Mouse (Mus musculus): ENCODE data around the gene Gm12355. TPM values are rescaled to one million over a fixed set of nuclear protein-coding genes. Genes with fewer than 3 reads are reported as not detected.
"Not testable (repeated sequence)": the region's sequence is repeated elsewhere in the genome, so short reads cannot be mapped to it uniquely, and the experiment has no call there.

Gm12355 gene
- total and polyA plus RNA-seq, 2 experiments from 2014 or later: 0.29 to 0.68 TPM

DNA sequence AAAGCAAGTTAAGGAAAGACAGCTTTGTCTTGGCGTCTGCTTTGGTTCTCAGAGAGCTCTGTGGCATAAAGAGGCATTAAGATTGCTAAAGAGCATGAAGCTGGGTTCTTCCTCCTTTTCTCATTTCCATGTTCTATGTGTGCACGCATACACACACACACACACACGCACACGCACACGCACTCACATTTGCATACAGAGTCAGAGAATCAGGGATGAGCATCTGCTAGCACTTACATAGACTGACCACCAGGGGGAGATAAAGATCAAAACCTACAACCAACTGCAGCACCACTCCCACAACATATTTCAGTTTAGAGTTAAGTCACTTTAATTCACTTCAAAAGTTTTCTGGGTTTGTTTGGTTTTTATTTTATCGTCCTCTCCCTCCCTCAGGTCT lies 35.1 kb upstream of the Gm12355 start:
- H3K27me3 ChIP-seq (ENCODE audit: insufficient read depth, low read length): no peaks in the 10 kb centered on the region
- H3K27ac ChIP-seq (ENCODE audit: low read depth, low read length): no peak overlapping the region
- ATAC-seq: peak; percentile 87
- H3K4me3 ChIP-seq (ENCODE audit: low read depth, low read length): no peak overlapping the region
- DNase-seq: peak; percentile 88
- peak overlapping the region; percentile 30; the same call in 1 of the 2 replicates for H3K4me2 ChIP-seq (ENCODE audit: low read depth)
- 10% methylated on average over 6 of the region's 6 CpGs for WGBS
- peaks cover 3% of the 10 kb centered on the region; the same call in 1 of the 2 replicates for H3K4me1 ChIP-seq (ENCODE audit: insufficient read depth)
- no peaks in the 10 kb centered on the region for H3K36me3 ChIP-seq (ENCODE audit: insufficient read depth)
- H3K9ac ChIP-seq: no peak overlapping the region
- TF ChIP-seq CTCF (IDR thresholded peaks at IDR 0.05; ENCODE audit: low read depth): peak; percentile 93
- H3K9me3 ChIP-seq (ENCODE audit: low read length): no peaks in the 10 kb centered on the region

DNA sequence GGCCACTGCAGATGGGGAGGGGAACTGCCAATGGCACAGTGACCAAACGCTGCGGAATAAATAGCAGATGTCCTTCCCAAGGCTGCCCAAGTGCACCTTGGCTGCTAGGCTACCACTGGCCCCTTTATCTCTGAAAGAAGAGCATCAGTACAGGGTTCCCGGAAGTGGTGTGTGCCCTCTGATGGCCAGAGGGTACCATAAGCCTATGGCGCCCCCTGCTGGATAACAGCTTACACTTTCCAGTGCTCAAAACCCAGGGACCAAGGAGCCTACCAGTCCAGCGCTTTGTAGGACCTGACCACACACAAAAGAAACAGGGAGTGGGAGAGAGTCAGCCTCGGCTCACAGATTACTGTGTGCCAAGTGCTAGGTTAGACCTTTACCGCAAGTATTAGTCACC lies 29.6 kb upstream of the Gm12355 start:
- H3K27ac ChIP-seq (ENCODE audit: low read depth, low read length); H3K4me2 ChIP-seq (ENCODE audit: low read depth); ATAC-seq; H3K9me3 ChIP-seq (ENCODE audit: low read length); H3K4me1 ChIP-seq (ENCODE audit: insufficient read depth); H3K36me3 ChIP-seq (ENCODE audit: insufficient read depth); H3K27me3 ChIP-seq (ENCODE audit: insufficient read depth, low read length); H3K4me3 ChIP-seq (ENCODE audit: low read depth, low read length); H3K9ac ChIP-seq: not testable (repeated sequence)
- peak; percentile 21 for DNase-seq
- peak; percentile 63 for TF ChIP-seq CTCF (IDR thresholded peaks at IDR 0.05; ENCODE audit: low read depth)
- WGBS: 9% methylated on average over 6 of the region's 7 CpGs

DNA sequence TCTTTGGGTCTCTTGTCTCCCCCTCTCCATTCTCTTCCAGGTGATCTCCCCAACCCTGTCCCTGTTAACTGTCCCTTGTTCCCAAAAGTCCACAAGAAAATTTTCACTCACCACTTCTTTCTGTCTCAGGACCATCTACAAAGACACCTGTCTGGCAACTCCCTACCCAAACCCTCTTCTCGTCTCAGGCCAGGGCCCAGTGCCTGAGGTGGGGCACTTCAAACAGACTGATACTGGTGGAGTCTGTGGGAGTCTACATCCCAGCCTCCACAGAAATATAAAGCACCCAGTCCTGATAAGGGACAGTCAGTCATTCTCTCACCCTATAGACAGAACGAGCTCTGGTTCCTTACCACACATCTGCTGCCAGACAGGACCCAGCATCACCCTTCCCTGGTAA lies 21.0 kb upstream of the Gm12355 start, which contains the start of gene Gsdma2:
Gene Gsdma2, plus strand, starts transcription at position 301 of the 400 bp plus-strand sequence.
- WGBS: 64% methylated on average over 2 of the region's 2 CpGs
- H3K4me1 ChIP-seq (ENCODE audit: insufficient read depth): no peaks in the 10 kb centered on the region
- no peak for TF ChIP-seq CTCF (IDR thresholded peaks at IDR 0.05; ENCODE audit: low read depth)
- H3K36me3 ChIP-seq (ENCODE audit: insufficient read depth): no peaks in the 10 kb centered on the region
- no peak for ATAC-seq
- H3K4me2 ChIP-seq (ENCODE audit: low read depth): no peak within 1 kb of the TSS
- H3K9me3 ChIP-seq (ENCODE audit: low read length): no peaks in the 10 kb centered on the region
- no peak within 1 kb of the TSS for H3K9ac ChIP-seq
- H3K27me3 ChIP-seq (ENCODE audit: insufficient read depth, low read length): no peaks in the 10 kb centered on the region
- DNase-seq: no peak
- H3K27ac ChIP-seq (ENCODE audit: low read depth, low read length): no peak within 1 kb of the TSS
- no peak within 1 kb of the TSS for H3K4me3 ChIP-seq (ENCODE audit: low read depth, low read length)

DNA sequence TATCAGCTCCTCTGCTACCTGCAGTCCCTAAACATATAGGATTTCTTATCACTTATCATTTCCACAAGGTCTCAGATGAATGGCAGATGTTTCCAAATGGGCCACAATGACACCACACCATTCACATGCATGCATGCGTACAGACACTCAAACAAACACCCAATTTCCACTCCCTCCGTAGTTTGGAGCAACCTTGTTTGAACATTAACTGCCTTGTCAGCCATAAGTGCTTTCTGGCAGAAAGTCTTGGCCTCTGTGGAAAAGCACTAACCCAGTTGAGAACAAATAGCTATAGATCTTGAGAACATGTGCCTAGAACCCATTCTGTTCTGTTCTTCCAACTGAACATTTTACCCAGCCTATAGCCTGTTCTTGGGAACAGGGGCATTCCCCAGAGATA lies 20.5 kb upstream of the Gm12355 start:
- H3K36me3 ChIP-seq (ENCODE audit: insufficient read depth): no peaks in the 10 kb centered on the region
- TF ChIP-seq CTCF (IDR thresholded peaks at IDR 0.05; ENCODE audit: low read depth): no peak
- no peaks in the 10 kb centered on the region for H3K9me3 ChIP-seq (ENCODE audit: low read length)
- ATAC-seq: no peak
- no peaks in the 10 kb centered on the region for H3K4me1 ChIP-seq (ENCODE audit: insufficient read depth)
- H3K9ac ChIP-seq: no peak overlapping the region
- WGBS: 78% methylated on average over 2 of the region's 2 CpGs
- no peaks in the 10 kb centered on the region for H3K27me3 ChIP-seq (ENCODE audit: insufficient read depth, low read length)
- no peak overlapping the region for H3K4me2 ChIP-seq (ENCODE audit: low read depth)
- no peak for DNase-seq
- no peak overlapping the region for H3K27ac ChIP-seq (ENCODE audit: low read depth, low read length)
- H3K4me3 ChIP-seq (ENCODE audit: low read depth, low read length): no peak overlapping the region

DNA sequence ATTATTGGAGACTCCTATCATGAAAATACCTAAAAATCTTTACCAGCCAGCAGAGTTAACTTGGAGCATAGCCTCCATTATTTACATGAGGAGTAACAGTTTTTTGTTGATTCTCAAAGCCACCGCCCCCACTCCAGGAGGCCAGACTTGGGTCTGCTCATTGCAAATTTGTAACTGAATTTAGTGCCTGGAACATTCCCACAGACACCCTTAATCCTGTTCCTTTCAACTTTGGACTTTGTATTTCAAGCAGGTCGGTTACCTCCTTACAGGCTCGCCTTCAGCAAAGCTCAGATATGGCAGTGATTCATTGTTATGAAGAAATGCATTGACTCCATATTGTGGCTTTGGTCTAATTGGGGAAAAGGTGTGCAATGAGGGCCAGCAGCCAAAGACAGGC lies 19.3 kb upstream of the Gm12355 start:
- ATAC-seq (no peak), DNase-seq (no peak)
- no peak overlapping the region for H3K4me2 ChIP-seq (ENCODE audit: low read depth)
- no peak for TF ChIP-seq CTCF (IDR thresholded peaks at IDR 0.05; ENCODE audit: low read depth)
- H3K27me3 ChIP-seq (ENCODE audit: insufficient read depth, low read length): no peaks in the 10 kb centered on the region
- no peaks in the 10 kb centered on the region for H3K36me3 ChIP-seq (ENCODE audit: insufficient read depth)
- no peak overlapping the region for H3K9ac ChIP-seq
- no peak overlapping the region for H3K27ac ChIP-seq (ENCODE audit: low read depth, low read length)
- no peaks in the 10 kb centered on the region for H3K9me3 ChIP-seq (ENCODE audit: low read length)
- no peak overlapping the region for H3K4me3 ChIP-seq (ENCODE audit: low read depth, low read length)
- H3K4me1 ChIP-seq (ENCODE audit: insufficient read depth): no peaks in the 10 kb centered on the region
- 76% methylated on average over 3 of the region's 3 CpGs for WGBS

DNA sequence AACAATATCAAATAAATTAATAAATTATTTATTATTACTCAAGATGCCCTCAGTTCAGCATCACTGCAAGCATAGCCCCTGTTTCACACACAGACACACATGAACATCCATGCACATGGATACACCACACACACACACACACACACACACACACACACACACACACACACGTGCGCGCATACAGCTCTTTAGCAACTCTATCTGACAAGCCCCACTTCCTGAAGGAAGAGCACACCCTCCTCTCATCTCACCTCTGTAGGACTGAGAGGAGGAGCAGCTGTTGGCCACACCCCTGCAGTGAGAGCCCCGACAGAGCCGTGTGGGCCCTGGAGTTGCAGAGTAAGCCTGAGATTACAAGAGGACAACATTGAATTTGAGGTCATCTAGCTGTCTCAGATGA lies 14.6 kb upstream of the Gm12355 start:
- no peaks in the 10 kb centered on the region for H3K4me1 ChIP-seq (ENCODE audit: insufficient read depth)
- no peaks in the 10 kb centered on the region for H3K36me3 ChIP-seq (ENCODE audit: insufficient read depth)
- no peak for ATAC-seq
- WGBS: 70% methylated on average over 5 of the region's 5 CpGs
- DNase-seq: no peak
- no peak for TF ChIP-seq CTCF (IDR thresholded peaks at IDR 0.05; ENCODE audit: low read depth)
- H3K9me3 ChIP-seq (ENCODE audit: low read length): no peaks in the 10 kb centered on the region
- H3K4me2 ChIP-seq (ENCODE audit: low read depth): no peak overlapping the region
- H3K27ac ChIP-seq (ENCODE audit: low read depth, low read length): no peak overlapping the region
- H3K27me3 ChIP-seq (ENCODE audit: insufficient read depth, low read length): no peaks in the 10 kb centered on the region
- H3K4me3 ChIP-seq (ENCODE audit: low read depth, low read length): no peak overlapping the region
- H3K9ac ChIP-seq: no peak overlapping the region

DNA sequence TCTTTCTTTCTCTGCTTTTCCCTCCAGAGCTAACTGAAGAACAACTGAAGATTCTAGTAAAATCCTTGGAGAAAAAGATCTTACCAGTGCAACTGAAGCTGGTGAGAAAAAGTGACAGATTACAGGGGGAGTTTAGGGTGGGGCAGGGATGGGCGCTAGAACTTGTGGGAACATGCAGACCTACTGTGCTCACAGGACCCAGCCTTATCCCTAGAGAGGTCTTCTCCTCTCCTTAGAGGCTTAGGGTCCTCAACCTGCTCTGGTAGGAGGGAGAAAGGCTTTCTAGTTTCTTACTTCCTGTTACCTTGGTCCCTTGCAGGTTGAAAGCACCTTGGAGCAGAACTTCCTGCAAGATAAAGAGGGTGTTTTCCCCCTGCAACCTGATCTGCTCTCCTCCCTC lies 12.0 kb upstream of the Gm12355 start:
- Histone ChIP-seq H3K36me3 (ENCODE audit: insufficient read depth) (no peaks in the 10 kb centered on the region), H3K27ac (ENCODE audit: low read depth, low read length) (no peak overlapping the region), H3K9ac (no peak overlapping the region), H3K9me3 (ENCODE audit: low read length) (no peaks in the 10 kb centered on the region), H3K4me3 (ENCODE audit: low read depth, low read length) (no peak overlapping the region), H3K4me1 (ENCODE audit: insufficient read depth) (no peaks in the 10 kb centered on the region), H3K27me3 (ENCODE audit: insufficient read depth, low read length) (no peaks in the 10 kb centered on the region), H3K4me2 (ENCODE audit: low read depth) (no peak overlapping the region)
- 73% methylated on average over 1 of the region's 1 CpGs for WGBS
- no peak for DNase-seq
- no peak for ATAC-seq
- TF ChIP-seq CTCF (IDR thresholded peaks at IDR 0.05; ENCODE audit: low read depth): no peak

Measured in forebrain, postnatal 0 days (tissue).